Mouse (Mus musculus) myocyte (in vitro differentiated cells): ENCODE measurements at regions not wholly inside any gene's neighbourhood (a gene's known extent, or its start where the extent isn't known, plus 50 kb on each side); places are given as distances from the start of the nearest gene placed in this dataset.

Experiments
- MAX ChIP-seq: IDR thresholded peaks from one replicate; pipeline ENCODE4 v1.6.1; 2011; ENCODE audit warnings: low read depth, mild to moderate bottlenecking, control low read depth
- POLR2AphosphoS2 ChIP-seq: IDR thresholded peaks from one replicate; pipeline ENCODE4 v1.6.1; 2011; ENCODE audit warnings: low read depth, control low read depth; ENCODE audit not compliant: insufficient read length

DNA sequence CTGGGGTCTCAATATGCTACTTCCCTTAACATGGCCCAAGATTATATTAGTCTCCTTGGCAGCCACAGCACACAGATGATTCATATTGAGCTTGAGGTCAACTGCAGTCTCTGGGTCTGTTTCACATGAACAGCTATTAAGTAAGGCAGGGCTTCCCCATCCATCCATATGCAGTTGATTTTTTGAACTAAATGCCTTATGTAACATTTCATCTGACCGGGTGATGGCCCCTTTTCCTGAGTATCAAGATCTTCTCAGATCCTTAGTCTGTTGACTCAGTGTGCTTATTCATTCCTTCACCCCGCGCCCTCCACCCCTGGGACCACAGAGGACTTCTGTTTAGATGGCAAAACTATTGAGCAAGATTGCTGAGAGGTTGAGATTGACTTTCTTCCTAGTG, 202.7 kb downstream of the Cyp26b1 start:
- no peak for TF ChIP-seq MAX
- no peak for TF ChIP-seq POLR2AphosphoS2
